Mouse (Mus musculus) gastrocnemius, adult 2 months (tissue): ENCODE results near the gene Usp10. TPM values are rescaled to one million over a fixed set of nuclear protein-coding genes. Genes with fewer than 3 reads are reported as not detected.

Source experiments
- DNase-seq: peaks from one replicate; pipeline ENCODE4 v3.0.0; 2022
- H3K27ac ChIP-seq: fragments of 200-600 bp; 2 replicates; pipeline ENCODE4 v1.8.1; 2022; ENCODE audit warnings: mild to moderate bottlenecking
- H3K4me3 ChIP-seq: fragments of 200-600 bp; 2 replicates; pipeline ENCODE4 v1.8.1; 2022; ENCODE audit warnings: mild to moderate bottlenecking, moderate library complexity
- CTCF ChIP-seq: fragments of 200-600 bp; IDR thresholded peaks from 2 replicates; pipeline ENCODE4 v1.8.1; 2022; ENCODE audit warnings: antibody characterized with exemption, mild to moderate bottlenecking, moderate library complexity
- intact Hi-C: fragments of 180-260 bp; cut with DNase I; formaldehyde crosslinking; loops from one replicate; pipeline ENCODE4 v1.15.1; 2025
- total RNA-seq, 2 experiments: library from RNA; stranded (reverse); gene quantifications; 2 replicates each; pipeline ENCODE4 v1.2.3; 2021

Gene Usp10
- total RNA-seq, 2 experiments from 2014 or later, result 56.9 to 73.9 TPM

DNA sequence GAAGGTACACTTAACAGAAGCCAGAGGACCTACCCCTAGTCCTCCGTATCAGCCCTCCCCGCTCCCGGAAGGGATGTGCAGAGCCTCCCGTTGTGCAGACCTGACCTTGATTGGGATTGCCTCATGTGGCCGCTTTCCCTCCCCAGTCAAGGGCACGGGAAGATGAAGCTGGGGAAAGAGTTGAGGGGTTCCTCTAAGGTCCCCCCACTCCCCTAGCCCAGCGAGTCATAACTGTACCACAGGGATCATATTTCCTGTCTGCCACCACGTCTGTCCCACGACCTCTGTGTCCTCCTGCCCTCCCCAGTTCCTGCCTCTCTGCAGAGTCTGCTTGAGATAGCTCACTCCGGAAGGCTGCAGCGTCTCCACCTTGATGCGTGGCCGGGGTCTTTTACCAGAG is 12.2 kb upstream of the Usp10 start:
- Histone ChIP-seq H3K4me3 (no peak overlapping the region), H3K27ac (no peak overlapping the region)
- intact Hi-C loops, result no loop called here
- no peak for DNase-seq
- TF ChIP-seq CTCF, result no peak

DNA sequence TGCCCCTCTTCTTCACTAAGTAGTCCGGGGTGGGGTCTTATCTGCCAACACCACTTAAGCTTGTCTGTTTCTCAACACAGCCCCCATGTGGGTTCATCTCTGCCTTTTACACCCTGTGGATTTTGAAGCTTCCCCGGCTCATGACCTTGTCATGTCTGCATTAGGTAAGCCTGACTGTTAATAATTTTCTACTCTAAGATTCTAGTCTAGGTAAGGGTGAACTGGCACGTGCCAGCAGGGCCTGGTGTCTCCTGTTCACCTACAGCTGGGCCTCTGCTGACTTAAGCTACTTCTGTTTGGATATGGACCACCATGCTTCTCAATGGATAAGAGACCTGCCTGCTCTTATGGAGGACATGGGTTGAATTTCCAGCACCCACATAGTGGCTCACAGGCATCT is 8.8 kb upstream of the Usp10 start:
- DNase-seq, result no peak
- Histone ChIP-seq H3K27ac (no peak overlapping the region), H3K4me3 (no peak overlapping the region)
- TF ChIP-seq CTCF, result no peak
- intact Hi-C loops, result no loop called here

DNA sequence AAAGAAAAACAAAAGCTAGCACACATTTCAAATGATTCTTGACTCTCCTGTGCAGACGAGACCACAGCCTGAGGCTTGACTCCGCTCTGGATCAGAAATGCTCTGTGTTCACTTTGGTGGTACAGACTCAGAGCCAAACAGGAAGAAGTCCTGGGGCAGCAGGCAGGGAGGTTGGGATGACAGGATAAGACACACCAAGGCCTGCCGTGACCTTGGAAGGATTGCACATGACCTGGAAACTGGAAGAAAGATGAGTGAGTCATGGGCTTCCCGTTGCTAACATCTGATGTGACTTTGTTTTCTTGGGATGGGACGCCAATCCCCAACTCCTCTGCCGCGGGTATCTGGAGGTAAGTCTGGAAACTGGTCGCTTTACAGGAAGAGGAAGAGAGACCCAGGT is 8.2 kb upstream of the Usp10 start:
- TF ChIP-seq CTCF, result no peak
- H3K4me3 ChIP-seq, result no peak overlapping the region
- intact Hi-C loops, result no loop called here
- no peak overlapping the region for H3K27ac ChIP-seq
- no peak for DNase-seq

DNA sequence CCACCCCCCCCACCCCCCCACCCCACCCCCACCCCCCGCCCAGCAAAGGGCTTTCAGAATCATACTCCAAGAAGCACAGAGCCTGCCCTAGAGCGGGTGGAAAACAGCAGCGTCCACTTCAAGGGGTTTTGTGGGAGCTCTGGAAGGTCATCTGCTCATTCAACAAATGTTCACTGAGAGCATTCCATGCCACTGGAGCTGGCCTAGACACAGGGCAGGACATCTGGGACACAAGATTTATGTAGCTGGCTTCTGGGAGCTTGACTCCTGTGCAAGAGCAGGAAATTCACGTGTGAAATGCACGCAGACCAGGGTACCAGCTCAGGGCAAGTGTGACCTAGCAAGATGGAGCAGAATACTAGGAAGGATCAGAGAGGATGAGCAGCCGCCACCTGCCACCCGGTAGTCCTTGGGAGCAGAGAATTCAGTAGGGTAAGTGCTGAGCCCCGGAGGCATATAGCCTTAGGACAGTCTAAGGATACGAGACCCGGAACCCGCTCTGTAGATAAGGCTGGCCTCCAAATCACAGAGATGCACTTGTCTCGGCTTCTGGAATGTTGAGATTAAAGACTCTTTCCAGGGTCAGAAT is 5.7 kb upstream of the Usp10 start:
- no peak for TF ChIP-seq CTCF
- DNase-seq, result no peak
- intact Hi-C loops, result no loop called here
- Histone ChIP-seq H3K27ac (no peak overlapping the region), H3K4me3 (no peak overlapping the region)

DNA sequence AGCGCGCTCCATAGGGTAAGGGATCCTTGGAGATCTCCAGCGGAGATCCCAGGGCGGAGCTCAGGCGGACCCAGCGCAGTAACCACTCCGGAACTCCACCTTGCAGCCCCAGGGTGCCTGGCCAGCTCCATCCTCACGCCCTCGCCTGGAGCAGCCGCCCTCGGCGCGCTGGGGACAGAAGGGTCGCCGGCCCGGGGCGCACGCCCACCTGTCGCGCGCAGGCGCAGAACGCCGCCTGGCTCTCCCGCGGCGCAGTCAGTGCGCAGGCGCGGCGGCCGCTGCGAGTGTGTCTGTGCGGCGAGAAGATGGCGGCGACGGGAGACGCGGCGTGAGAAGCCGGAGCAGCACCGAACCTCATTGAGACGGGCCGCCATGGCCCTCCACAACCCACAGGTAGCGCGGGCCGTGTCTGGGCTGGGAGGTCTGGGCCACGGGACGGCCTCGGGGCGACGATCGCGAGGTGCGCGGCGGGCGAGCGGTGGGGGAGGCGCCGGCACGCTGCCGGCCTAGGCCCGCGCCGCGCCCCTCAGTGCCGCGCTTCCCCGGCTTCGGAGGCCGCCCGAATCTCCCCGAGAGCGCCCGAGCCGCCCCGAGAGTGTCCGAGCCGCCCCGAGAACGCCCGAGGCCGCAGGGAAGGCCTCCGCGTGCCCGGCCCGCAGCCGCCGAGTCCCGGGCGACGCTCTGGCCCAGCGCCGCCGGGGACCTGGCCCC is 542 bp downstream of the Usp10 start, which contains the start of gene Gm20388:
Gene Gm20388, plus strand, starts transcription at position 295 of the 711 bp plus-strand sequence.
- Histone ChIP-seq H3K4me3 (peak within 1 kb of the TSS; percentile 89), H3K27ac (peak within 1 kb of the TSS; percentile 97)
- DNase-seq, result peak; percentile 93
- intact Hi-C loops, result no loop called here
- TF ChIP-seq CTCF, result no peak

DNA sequence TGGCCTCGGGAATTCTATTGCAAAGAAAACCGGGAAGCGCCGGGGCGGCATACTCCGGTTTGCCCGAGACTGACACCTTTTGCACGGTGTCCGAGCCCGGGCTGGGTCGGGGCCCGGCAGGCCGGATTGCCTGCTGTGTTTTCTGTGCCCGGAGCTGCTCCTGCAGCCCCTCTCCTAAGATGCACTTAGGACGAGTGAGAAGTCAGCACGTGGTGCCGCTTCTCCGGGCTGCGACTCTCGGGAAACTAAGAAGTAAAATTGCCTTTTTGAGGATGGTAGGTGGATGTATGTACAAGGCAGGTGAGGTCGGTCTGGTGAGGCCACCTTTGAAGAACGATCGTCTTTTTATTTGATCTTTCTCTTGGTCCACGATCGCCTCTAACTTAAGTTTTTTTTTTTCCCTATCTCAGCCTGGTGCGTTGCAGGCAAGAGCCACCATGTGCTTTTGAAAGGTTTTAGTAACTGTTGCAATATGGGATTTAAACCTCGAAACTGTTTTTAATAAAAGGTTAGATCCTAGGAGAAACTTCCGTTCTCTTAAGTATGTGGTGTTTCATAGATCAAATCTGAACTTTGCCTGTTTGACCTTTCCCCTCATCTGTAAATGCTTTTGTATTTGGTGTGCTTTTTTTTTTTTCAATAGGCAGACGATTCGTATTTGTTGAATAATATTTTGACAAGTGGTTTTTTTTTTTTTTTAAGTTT is 1.2 kb downstream of the Usp10 start:
- intact Hi-C loops, result no loop called here
- TF ChIP-seq CTCF, result no peak
- peak overlapping the region; percentile 89 for H3K4me3 ChIP-seq
- H3K27ac ChIP-seq, result peak overlapping the region; percentile 97
- DNase-seq, result no peak

DNA sequence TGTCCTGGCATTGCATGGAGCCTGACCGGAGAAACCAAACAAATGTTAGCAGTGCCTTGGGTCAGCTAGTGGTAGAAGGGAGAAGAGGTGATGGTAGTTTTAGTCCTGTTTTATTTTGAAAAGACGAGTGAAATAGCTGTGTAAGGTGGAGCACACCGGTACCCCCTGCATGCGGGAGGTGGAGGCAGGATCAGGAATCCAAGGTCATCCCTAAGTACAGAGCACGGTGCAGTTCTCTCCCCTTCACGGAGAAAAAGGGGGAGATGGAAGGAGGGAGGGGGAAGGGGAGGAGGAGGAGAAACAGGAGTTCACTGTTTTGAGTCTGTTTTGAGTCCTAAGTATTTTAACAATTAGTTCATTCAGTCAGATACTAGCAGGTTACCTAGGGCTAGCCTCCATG is 2.5 kb downstream of the Usp10 start:
- DNase-seq, result no peak
- TF ChIP-seq CTCF, result no peak
- intact Hi-C loops, result no loop called here
- Histone ChIP-seq H3K4me3 (no peak overlapping the region), H3K27ac (no peak overlapping the region)

DNA sequence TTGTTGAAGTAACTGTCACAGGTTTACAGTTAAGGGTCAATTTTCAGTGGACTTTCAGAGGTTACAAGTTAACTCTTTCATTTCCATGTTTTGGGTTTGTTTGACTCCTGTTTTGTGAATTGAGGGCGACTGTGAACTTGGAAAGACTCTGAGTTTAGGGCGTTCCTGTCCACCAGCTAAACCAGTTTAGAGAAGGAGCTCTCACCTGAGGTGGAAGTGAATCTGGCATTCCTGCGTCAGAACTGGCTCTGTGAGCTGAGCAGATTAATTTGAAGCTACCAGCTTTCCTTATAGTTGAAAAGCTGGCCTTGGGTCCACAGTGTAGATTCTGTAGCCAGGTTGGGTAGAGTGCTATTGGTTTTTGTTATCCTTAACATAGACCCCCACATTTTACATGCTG is 3.0 kb downstream of the Usp10 start:
- intact Hi-C loops, result no loop called here
- no peak for DNase-seq
- TF ChIP-seq CTCF, result no peak
- Histone ChIP-seq H3K27ac (no peak overlapping the region), H3K4me3 (no peak overlapping the region)

DNA sequence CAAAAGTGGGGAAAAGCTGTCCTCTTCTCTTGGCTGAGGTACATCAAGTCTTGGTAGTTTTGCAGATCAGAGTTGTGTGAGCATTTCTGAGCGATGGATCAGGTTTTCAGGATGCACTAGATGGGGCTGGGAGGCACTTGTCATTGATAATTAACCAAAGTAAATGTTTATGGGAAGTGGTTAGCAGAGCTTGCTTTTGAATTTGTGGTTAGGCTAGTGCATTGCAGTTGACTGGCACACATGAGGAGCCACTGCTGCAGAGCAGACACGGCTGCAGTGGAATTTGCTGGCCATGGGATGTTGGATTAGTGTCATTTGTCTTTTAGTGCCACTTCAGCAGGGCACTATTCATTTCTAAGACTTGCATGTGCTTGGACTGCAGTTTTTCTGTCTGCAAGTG is 4.0 kb downstream of the Usp10 start:
- intact Hi-C loops, result no loop called here
- Histone ChIP-seq H3K27ac (no peak overlapping the region), H3K4me3 (no peak overlapping the region)
- DNase-seq, result no peak
- TF ChIP-seq CTCF, result no peak

DNA sequence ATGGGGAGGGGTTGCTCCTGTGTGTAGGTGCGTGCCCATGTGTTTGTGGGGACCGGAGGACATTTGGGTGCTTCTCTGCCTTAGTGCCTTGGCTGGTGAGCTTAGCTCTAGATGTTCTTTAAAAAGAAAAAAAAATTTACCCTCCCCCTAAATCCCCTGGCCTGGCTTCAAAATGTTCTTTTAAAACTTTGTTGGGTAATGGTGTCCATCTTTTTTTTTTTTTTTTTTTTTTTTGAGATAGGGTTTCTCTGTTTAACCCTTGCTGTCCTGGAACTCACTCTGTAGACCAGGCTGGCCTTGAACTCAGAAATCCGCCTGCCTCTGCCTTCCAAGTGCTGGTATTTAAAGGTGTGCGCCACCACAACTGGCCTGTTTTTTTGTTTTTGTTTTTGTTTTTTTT is 5.1 kb downstream of the Usp10 start:
- no peak for DNase-seq
- no peak for TF ChIP-seq CTCF
- Histone ChIP-seq H3K27ac (no peak overlapping the region), H3K4me3 (no peak overlapping the region)
- intact Hi-C loops, result no loop called here

DNA sequence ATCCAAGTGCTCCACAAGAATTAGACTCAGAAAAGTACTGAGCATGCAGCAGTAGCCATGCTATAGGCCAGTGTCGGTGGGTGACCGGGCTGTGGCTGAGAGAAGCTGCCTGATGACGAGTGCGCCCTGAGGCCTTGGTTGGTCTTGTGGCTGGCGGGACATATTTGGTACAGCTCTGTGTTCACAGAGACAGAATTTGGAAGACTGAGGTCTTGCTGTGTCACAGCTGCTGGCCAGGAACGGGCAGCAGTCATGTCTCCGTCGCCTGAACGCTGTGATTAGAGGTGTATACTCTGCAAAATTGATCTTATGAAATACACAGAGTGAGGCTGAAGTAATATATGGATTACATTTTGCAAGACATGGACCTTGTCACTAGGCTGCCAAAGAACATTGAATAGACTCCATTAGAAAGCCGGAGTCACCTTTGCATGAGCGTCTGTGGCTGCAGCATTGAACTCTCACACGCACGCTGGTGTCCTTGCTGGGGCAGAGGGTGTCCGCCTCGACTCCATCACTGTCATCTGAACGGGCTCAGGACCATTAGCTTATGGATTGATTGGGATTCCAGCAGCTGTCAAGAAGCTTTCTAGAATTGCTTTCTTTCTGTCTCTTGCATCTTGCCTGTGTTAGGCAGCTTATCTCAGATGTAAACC is 6.2 kb downstream of the Usp10 start:
- TF ChIP-seq CTCF, result no peak
- Histone ChIP-seq H3K4me3 (no peak overlapping the region), H3K27ac (peak overlapping the region; percentile 12)
- intact Hi-C loops, result no loop called here
- DNase-seq, result no peak

DNA sequence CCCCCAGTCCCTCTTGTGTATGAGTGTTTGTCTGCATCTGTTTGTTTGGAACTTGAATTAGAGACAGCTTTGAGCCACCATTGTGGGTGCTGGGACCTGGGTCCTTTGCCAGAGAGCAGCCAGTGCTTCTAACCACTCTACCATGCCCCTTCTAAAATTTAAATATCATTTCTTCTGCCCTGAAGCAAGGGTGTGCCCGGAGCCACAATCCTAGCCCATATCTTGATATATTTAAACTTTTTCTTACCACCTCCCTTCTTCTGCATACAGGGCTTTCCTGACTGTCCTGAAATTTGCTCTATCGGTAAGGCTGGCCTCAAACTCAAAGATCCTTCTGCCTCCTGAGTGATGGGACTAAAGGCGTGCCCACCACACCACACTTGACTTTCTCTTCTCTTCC is 7.3 kb downstream of the Usp10 start:
- intact Hi-C loops, result no loop called here
- TF ChIP-seq CTCF, result no peak
- no peak overlapping the region for H3K27ac ChIP-seq

DNA sequence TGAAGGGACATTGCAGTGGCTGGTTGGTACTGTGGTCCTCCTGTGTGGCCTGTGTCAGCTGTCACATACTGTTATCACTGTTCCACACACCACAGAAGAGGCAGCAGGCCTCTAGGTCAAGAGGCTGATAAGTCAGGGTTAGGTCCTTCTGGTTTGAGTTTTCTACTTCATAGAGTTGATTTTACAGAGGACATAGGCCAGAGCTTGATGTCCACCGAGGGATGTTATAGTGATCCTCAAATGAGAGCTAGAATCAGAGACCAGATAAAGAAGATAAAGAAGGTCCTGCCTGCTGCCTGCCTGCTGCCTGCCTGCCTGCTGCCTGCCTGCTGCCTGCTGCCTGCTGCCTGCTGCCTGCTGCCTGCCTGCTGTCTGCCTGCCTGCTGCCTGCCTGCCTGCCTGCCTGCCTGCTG is 8.0 kb downstream of the Usp10 start:
- no peak for DNase-seq
- H3K27ac ChIP-seq, result no peak overlapping the region
- intact Hi-C loops, result no loop called here
- H3K4me3 ChIP-seq, result no peak overlapping the region
- TF ChIP-seq CTCF, result no peak

More for the DNA sequence above, 7.3 kb downstream of the Usp10 start:
- DNase-seq, result no peak
- H3K4me3 ChIP-seq, result no peak overlapping the region
